ENCODE assay signal across 19 mouse cellular contexts in genomic region chr3:129474451-129474850, GRCm38 (mm10).
"Had no signal": no experiment of that assay in that cellular context is flagged by ENCODE, and none has a peak within 500 bp of the region (broad histone marks: within the 10 kb centered on the region; RNA-seq: fewer than 3 reads in every experiment).

No protein-coding gene starts in this region.

- H3K9me3 ChIP-seq: limb, embryonic 10.5 days; limb, embryonic 13.5 days; liver, embryonic 12.5 days; liver, embryonic 15.5 days; midbrain, embryonic 12.5 days; midbrain, embryonic 15.5 days; neural tube, embryonic 12.5 days; neural tube, embryonic 15.5 days had no signal

- DNase-seq: kidney, adult 18-20 months; kidney, adult 9 months; kidney, postnatal 14 days; kidney, postnatal 4 days; liver; lung, postnatal 14 days; right cerebral cortex, adult 18-20 months; right cerebral cortex, postnatal 14 days; right cerebral cortex, postnatal 4 days; thymus, adult 18-20 months; thymus, postnatal 36 days had no signal

- H3K4me3 ChIP-seq: limb, embryonic 10.5 days; limb, embryonic 13.5 days; liver, embryonic 12.5 days; liver, embryonic 15.5 days; midbrain, embryonic 12.5 days; midbrain, embryonic 15.5 days; neural tube, embryonic 12.5 days; neural tube, embryonic 15.5 days had no signal

- H3K4me1 ChIP-seq: limb, embryonic 10.5 days; limb, embryonic 13.5 days; midbrain, embryonic 12.5 days; midbrain, embryonic 15.5 days; neural tube, embryonic 12.5 days; neural tube, embryonic 15.5 days had no signal

- H3K36me3 ChIP-seq: limb, embryonic 10.5 days; limb, embryonic 13.5 days; liver, embryonic 12.5 days; liver, embryonic 15.5 days; midbrain, embryonic 12.5 days; midbrain, embryonic 15.5 days; neural tube, embryonic 12.5 days; neural tube, embryonic 15.5 days had no signal

- H3K27me3 ChIP-seq: limb, embryonic 13.5 days; liver, embryonic 12.5 days; liver, embryonic 15.5 days; midbrain, embryonic 12.5 days; midbrain, embryonic 15.5 days; neural tube, embryonic 12.5 days; neural tube, embryonic 15.5 days had no signal
